ENCODE assay signal across 28 mouse cellular contexts in genomic region chr9:102303882-102304281, GRCm38 (mm10). TPM values are rescaled to one million over a fixed set of nuclear protein-coding genes. Genes with fewer than 3 reads are reported as not detected.
A peak's percentile ranks its signal among the peaks of the same experiment; 100 is the strongest.
DNase-seq lines count a peak whose midpoint lies in the region; ATAC-seq and TF ChIP-seq lines count a peak whose summit lies in the region.
"Had no signal": no experiment of that assay in that cellular context is flagged by ENCODE, and none has a peak within 500 bp of the region (broad histone marks: within the 10 kb centered on the region; RNA-seq: fewer than 3 reads in every experiment).

No protein-coding gene starts in this region.

- H3K27ac ChIP-seq in hindbrain, embryonic 16.5 days (ENCODE audit: low read depth, low read length) = no peak overlapping the region
- no peak overlapping the region for H3K27ac ChIP-seq in hindbrain, embryonic 10.5 days
- peak overlapping the region; percentile 3; the same call in 1 of the 2 replicates for H3K27ac ChIP-seq in midbrain, embryonic 13.5 days
- no peak overlapping the region for H3K27ac ChIP-seq in midbrain, embryonic 10.5 days (replicated peaks)
- H3K27ac ChIP-seq in testis, adult 2 months (ENCODE audit: control insufficient read depth, insufficient read depth, low read depth, low read length) = no peak overlapping the region
- H3K27ac ChIP-seq: embryonic facial prominence, embryonic 12.5 days; gastrocnemius, adult 2 months; heart, adult 2 months; liver, embryonic 14.5 days; macrophage had no signal

- DNase-seq in hindbrain, embryonic 10.5 days (ENCODE audit: low spot score) = no peak
- DNase-seq in midbrain, embryonic 10.5 days (ENCODE audit: low spot score) = no peak
- DNase-seq in testis, postnatal 10 days (ENCODE audit: low spot score) = no peak
- no peak for DNase-seq in heart, adult 11 months
- DNase-seq: adrenal gland, postnatal 14 days; cerebellum, adult 11 months; cerebellum, adult 9-10 months; cerebellum, postnatal 36 days; gastrocnemius, adult 2 months; gastrocnemius, postnatal 36 days; heart, adult 2 months; heart, postnatal 4 days; kidney, adult 18-20 months; kidney, postnatal 36 days; liver; lung, adult 2 months; lung, postnatal 10 days; thymus, postnatal 14 days had no signal

- H3K4me1 ChIP-seq in hindbrain, embryonic 16.5 days (ENCODE audit: control insufficient read depth, insufficient read depth, low read depth, low read length) = peaks cover 14% of the 10 kb centered on the region
- peaks cover 51% of the 10 kb centered on the region for H3K4me1 ChIP-seq in hindbrain, embryonic 10.5 days (replicated peaks)
- H3K4me1 ChIP-seq in midbrain, embryonic 13.5 days (replicated peaks) = peaks cover 51% of the 10 kb centered on the region
- peaks cover 23% of the 10 kb centered on the region for H3K4me1 ChIP-seq in midbrain, embryonic 10.5 days
- peaks cover 6% of the 10 kb centered on the region for H3K4me1 ChIP-seq in testis, adult 2 months (ENCODE audit: control insufficient read depth, insufficient read depth, low read length)

- 50% methylated on average over 13 of the region's 13 CpGs for WGBS in hindbrain, embryonic 16.5 days
- WGBS in hindbrain, embryonic 10.5 days = 59% methylated on average over 13 of the region's 13 CpGs
- whole genome bisulfite sequencing in midbrain, embryonic 13.5 days = 40% methylated on average over 13 of the region's 13 CpGs
- 66% methylated on average over 13 of the region's 13 CpGs for WGBS in midbrain, embryonic 10.5 days

- TF ChIP-seq CTCF in testis, adult 2 months (IDR thresholded peaks at IDR 0.05; ENCODE audit: control insufficient read depth, insufficient read depth, insufficient replicate concordance, low read depth, low read length) = no peak

- H3K9ac ChIP-seq in hindbrain, embryonic 16.5 days (ENCODE audit: low read depth, low read length) = no peak overlapping the region
- no peak overlapping the region; the same call in 1 of the 2 replicates for H3K9ac ChIP-seq in midbrain, embryonic 13.5 days (replicated peaks)
- H3K9ac ChIP-seq: embryonic facial prominence, embryonic 12.5 days; heart, embryonic 12.5 days; liver, embryonic 14.5 days had no signal

- H3K36me3 ChIP-seq in hindbrain, embryonic 16.5 days (ENCODE audit: control insufficient read depth, insufficient read depth, low read length) = no peaks in the 10 kb centered on the region
- 0 out of 2 replicates have a peak, but pooled peaks cover 3% of the 10 kb centered on the region for H3K36me3 ChIP-seq in hindbrain, embryonic 10.5 days
- H3K36me3 ChIP-seq in midbrain, embryonic 13.5 days = peaks cover 7% of the 10 kb centered on the region; the same call in 1 of the 2 replicates
- no peaks in the 10 kb centered on the region for H3K36me3 ChIP-seq in midbrain, embryonic 10.5 days
- H3K36me3 ChIP-seq in testis, adult 2 months (ENCODE audit: control insufficient read depth, insufficient read depth, low read length) = no peaks in the 10 kb centered on the region
- H3K36me3 ChIP-seq: embryonic facial prominence, embryonic 12.5 days; heart, embryonic 12.5 days had no signal

- no peaks in the 10 kb centered on the region for H3K9me3 ChIP-seq in hindbrain, embryonic 16.5 days (ENCODE audit: control insufficient read depth, low read length)
- H3K9me3 ChIP-seq in hindbrain, embryonic 10.5 days = no peaks in the 10 kb centered on the region
- H3K9me3 ChIP-seq in midbrain, embryonic 13.5 days = no peaks in the 10 kb centered on the region
- no peaks in the 10 kb centered on the region for H3K9me3 ChIP-seq in midbrain, embryonic 10.5 days (replicated peaks)
- H3K9me3 ChIP-seq: embryonic facial prominence, embryonic 12.5 days; heart, embryonic 12.5 days had no signal

- TF ChIP-seq POLR2A in testis, adult 2 months (IDR thresholded peaks at IDR 0.05; ENCODE audit: control insufficient read depth, low read depth, low read length) = no peak

- peak; percentile 40; the same call in 1 of the 2 replicates for ATAC-seq in hindbrain, embryonic 16.5 days
- 0 out of 2 replicates have a peak, but pooled peaks have one; percentile 59 for ATAC-seq in midbrain, embryonic 13.5 days
- ATAC-seq: CD4-positive, CD25-positive, alpha-beta regulatory T cell, adult 4 months; forebrain, embryonic 16.5 days had no signal

- H3K4me2 ChIP-seq in hindbrain, embryonic 16.5 days (ENCODE audit: low read length) = peak overlapping the region; percentile 18; the same call in 1 of the 2 replicates
- H3K4me2 ChIP-seq in midbrain, embryonic 13.5 days (replicated peaks) = no peak overlapping the region
- H3K4me2 ChIP-seq: embryonic facial prominence, embryonic 12.5 days; heart, embryonic 12.5 days had no signal

- no peaks in the 10 kb centered on the region for H3K27me3 ChIP-seq in hindbrain, embryonic 16.5 days (replicated peaks; ENCODE audit: control insufficient read depth, insufficient read depth, low read length)
- peaks cover 11% of the 10 kb centered on the region; the same call in 1 of the 2 replicates for H3K27me3 ChIP-seq in hindbrain, embryonic 10.5 days (ENCODE audit: insufficient read depth, poor library complexity, severe bottlenecking)
- H3K27me3 ChIP-seq in midbrain, embryonic 13.5 days = no peaks in the 10 kb centered on the region; the same call in 1 of the 2 replicates
- no peaks in the 10 kb centered on the region for H3K27me3 ChIP-seq in midbrain, embryonic 10.5 days (ENCODE audit: low read depth, poor library complexity, severe bottlenecking)
- H3K27me3 ChIP-seq in testis, adult 2 months (ENCODE audit: control insufficient read depth, insufficient read depth, low read length) = no peaks in the 10 kb centered on the region
- H3K27me3 ChIP-seq: embryonic facial prominence, embryonic 12.5 days had no signal

- no peak overlapping the region for H3K4me3 ChIP-seq in hindbrain, embryonic 16.5 days (ENCODE audit: low read length)
- H3K4me3 ChIP-seq in hindbrain, embryonic 10.5 days = no peak overlapping the region
- H3K4me3 ChIP-seq in midbrain, embryonic 13.5 days (replicated peaks) = no peak overlapping the region
- no peak overlapping the region for H3K4me3 ChIP-seq in midbrain, embryonic 10.5 days
- peak overlapping the region; percentile 30 for H3K4me3 ChIP-seq in testis, adult 2 months (ENCODE audit: control insufficient read depth, low read depth, low read length)
- H3K4me3 ChIP-seq: embryonic facial prominence, embryonic 12.5 days; erythroblast, embryonic 14.5 days; gastrocnemius, adult 2 months; heart, adult 2 months; heart, embryonic 12.5 days had no signal

RNA-seq across cellular contexts. Expression of gene Ephb1, which starts 50.6 kb away (rescaled TPM):
- 41.2 and 47.5 TPM in 2 replicates for polyA plus RNA-seq in hindbrain, embryonic 16.5 days (2015; fragmentation: Nextera tagmentation; extraction: Ambion mirVana)
- 8.0 and 12.0 TPM in 2 replicates for polyA plus RNA-seq in hindbrain, embryonic 10.5 days (2016; fragmentation: Nextera tagmentation; extraction: Ambion mirVana)
- polyA plus RNA-seq in midbrain, embryonic 13.5 days (2015; fragmentation: Nextera tagmentation; extraction: Ambion mirVana) = 62.9 and 66.2 TPM in 2 replicates
- polyA plus RNA-seq in midbrain, embryonic 10.5 days (2016; fragmentation: Nextera tagmentation; extraction: Ambion mirVana) = 9.5 and 14.7 TPM in 2 replicates
- polyA plus RNA-seq in testis, adult 2 months (2012; rRNA removed) = 3.0 and 3.7 TPM in 2 replicates
- polyA plus RNA-seq: CD4-positive, CD25-positive, alpha-beta regulatory T cell, adult 4 months; erythroblast, embryonic 14.5 days; macrophage had no signal
